Mouse (Mus musculus) forebrain, embryonic 16.5 days (tissue): ENCODE measurements around the gene Gpc5. TPM values are rescaled to one million over a fixed set of nuclear protein-coding genes. Genes with fewer than 3 reads are reported as not detected.
A peak's percentile ranks its signal among the peaks of the same experiment; 100 is the strongest.

Experiments used
- ATAC-seq: fragments of 200-750 bp; cut with Nextera tagmentation; 2 replicates; pipeline ENCODE4 v1.8.0; 2017; ENCODE audit warnings: mild to moderate bottlenecking, moderate library complexity
- H3K27ac ChIP-seq: fragments of 300-500 bp; sonication (generic); 2 replicates; pipeline ENCODE4 v1.5.1; 2014; ENCODE audit warnings: low read length, control low read depth
- H3K27me3 ChIP-seq: fragments of 300-500 bp; sonication (generic); replicated peaks from 2 replicates; pipeline ENCODE4 v1.6.1; 2014; ENCODE audit warnings: low read length; ENCODE audit not compliant: control insufficient read depth, insufficient read depth
- H3K36me3 ChIP-seq: fragments of 300-500 bp; sonication (generic); 2 replicates; pipeline ENCODE4 v1.6.1; 2014; ENCODE audit not compliant: control insufficient read depth, insufficient read depth
- H3K4me1 ChIP-seq: fragments of 300-500 bp; sonication (generic); replicated peaks from 2 replicates; pipeline ENCODE4 v1.6.1; 2014; ENCODE audit warnings: low read length; ENCODE audit not compliant: control insufficient read depth, insufficient read depth
- H3K4me2 ChIP-seq: fragments of 300-500 bp; sonication (generic); 2 replicates; pipeline ENCODE4 v1.6.1; 2014; ENCODE audit warnings: mild to moderate bottlenecking, low read length, control low read depth
- H3K4me3 ChIP-seq: fragments of 300-500 bp; sonication (generic); replicated peaks from 2 replicates; pipeline ENCODE4 v1.5.1; 2014; ENCODE audit warnings: mild to moderate bottlenecking, low read length, control low read depth
- H3K9ac ChIP-seq: fragments of 300-500 bp; sonication (generic); replicated peaks from 2 replicates; pipeline ENCODE4 v1.6.1; 2014; ENCODE audit warnings: low read depth, low read length, control low read depth
- H3K9me3 ChIP-seq: fragments of 300-500 bp; sonication (generic); 2 replicates; pipeline ENCODE4 v1.6.1; 2016; ENCODE audit warnings: low read length; ENCODE audit not compliant: control insufficient read depth
- WGBS: fragments of 180-500 bp; shearing (Covaris S2); extraction: QIAGEN DNeasy Blood & Tissue Kit; methylation state at CpG from one replicate; pipeline ENCODE4 v1.1.7; 2014; 5-methylcytosine and 5-hydroxymethylcytosine counted together
- polyA plus RNA-seq: library from polyadenylated mRNA; unstranded; fragments of >200 nt; fragmentation: Nextera tagmentation; extraction: Ambion mirVana; gene quantifications from 2 replicates; pipeline ENCODE4 v1.2.1, GENCODE M21; 2015

Gpc5 gene
- polyA plus RNA-seq, 1 experiment from 2014 or later: 3.1 TPM

DNA sequence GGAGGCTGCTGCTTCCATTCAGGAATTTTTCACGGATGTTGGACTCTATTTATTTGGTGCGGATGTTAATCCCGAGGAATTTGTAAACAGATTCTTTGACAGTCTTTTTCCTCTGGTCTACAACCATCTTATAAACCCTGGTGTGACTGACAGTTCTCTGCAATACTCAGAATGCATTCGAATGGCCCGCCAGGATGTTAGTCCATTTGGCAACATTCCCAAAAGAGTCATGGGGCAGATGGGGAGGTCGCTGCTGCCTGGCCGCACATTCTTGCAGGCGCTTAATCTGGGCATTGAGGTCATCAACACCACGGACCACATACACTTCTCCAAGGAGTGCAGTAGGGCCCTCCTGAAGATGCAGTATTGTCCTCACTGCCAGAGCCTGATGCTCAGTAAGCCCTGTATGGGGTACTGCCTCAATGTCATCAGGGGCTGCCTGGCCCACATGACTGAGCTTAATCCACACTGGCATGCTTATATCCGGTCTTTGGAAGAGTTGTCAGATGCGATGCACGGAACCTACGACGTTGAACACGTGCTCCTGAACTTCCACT, 277.7 kb downstream of the Gpc5 start:
- no peaks in the 10 kb centered on the region for H3K27me3 ChIP-seq
- ATAC-seq: peak; percentile 38; the same call in 1 of the 2 replicates
- H3K27ac ChIP-seq: no peak overlapping the region
- no peak overlapping the region for H3K4me3 ChIP-seq
- WGBS: 59% methylated on average over 15 of the region's 15 CpGs
- H3K36me3 ChIP-seq: no peaks in the 10 kb centered on the region
- H3K4me1 ChIP-seq: no peaks in the 10 kb centered on the region
- no peak overlapping the region for H3K4me2 ChIP-seq
- no peak overlapping the region for H3K9ac ChIP-seq
- H3K9me3 ChIP-seq: no peaks in the 10 kb centered on the region

DNA sequence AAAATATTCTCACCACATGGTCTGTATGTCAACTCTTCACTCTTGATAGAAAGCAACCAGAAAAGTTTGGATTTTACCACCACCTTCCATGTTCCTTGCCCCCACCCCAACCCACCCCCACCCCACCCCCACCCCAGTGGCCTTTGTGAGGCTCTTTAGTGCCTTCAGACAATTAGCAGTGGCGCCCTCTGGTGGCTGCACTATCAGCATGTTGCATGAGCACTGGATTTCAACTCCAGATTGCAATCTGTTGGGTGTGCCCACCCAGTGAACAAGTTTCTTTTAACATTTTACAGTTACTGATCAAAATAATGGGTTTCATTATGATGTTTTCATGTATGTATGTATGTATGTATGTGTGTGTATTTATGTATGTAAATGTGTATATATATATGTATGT, 279.1 kb downstream of the Gpc5 start:
- Histone ChIP-seq H3K36me3 (no peaks in the 10 kb centered on the region), H3K9ac (no peak overlapping the region), H3K4me2 (no peak overlapping the region), H3K27me3 (no peaks in the 10 kb centered on the region), H3K4me3 (no peak overlapping the region), H3K27ac (no peak overlapping the region), H3K4me1 (no peaks in the 10 kb centered on the region), H3K9me3 (no peaks in the 10 kb centered on the region)
- no peak for ATAC-seq
- WGBS: 14% methylated on average over 1 of the region's 1 CpGs

DNA sequence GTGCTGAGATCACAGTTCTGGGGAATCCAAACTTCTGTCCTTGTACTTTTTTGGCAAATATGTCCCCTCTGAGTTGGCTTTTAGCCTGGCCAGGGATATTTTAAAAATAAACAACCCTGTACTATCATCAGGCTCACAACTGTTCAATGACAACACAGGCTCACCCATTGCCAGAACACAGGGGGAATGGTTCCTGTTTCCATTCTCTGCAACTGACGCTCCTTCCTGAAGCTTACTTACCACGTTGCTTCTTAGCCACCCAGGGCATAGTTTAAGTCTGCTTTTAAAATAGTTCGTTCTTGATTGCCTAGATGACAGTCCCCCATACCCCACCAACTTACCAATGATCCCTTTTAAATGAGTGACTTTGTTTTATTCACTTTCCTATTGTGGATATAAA, 299.8 kb downstream of the Gpc5 start:
- 84% methylated on average over 3 of the region's 3 CpGs for WGBS
- Histone ChIP-seq H3K4me1 (no peaks in the 10 kb centered on the region), H3K9me3 (no peaks in the 10 kb centered on the region), H3K9ac (no peak overlapping the region), H3K27me3 (no peaks in the 10 kb centered on the region), H3K4me2 (no peak overlapping the region), H3K36me3 (no peaks in the 10 kb centered on the region), H3K4me3 (no peak overlapping the region), H3K27ac (no peak overlapping the region)
- no peak for ATAC-seq

DNA sequence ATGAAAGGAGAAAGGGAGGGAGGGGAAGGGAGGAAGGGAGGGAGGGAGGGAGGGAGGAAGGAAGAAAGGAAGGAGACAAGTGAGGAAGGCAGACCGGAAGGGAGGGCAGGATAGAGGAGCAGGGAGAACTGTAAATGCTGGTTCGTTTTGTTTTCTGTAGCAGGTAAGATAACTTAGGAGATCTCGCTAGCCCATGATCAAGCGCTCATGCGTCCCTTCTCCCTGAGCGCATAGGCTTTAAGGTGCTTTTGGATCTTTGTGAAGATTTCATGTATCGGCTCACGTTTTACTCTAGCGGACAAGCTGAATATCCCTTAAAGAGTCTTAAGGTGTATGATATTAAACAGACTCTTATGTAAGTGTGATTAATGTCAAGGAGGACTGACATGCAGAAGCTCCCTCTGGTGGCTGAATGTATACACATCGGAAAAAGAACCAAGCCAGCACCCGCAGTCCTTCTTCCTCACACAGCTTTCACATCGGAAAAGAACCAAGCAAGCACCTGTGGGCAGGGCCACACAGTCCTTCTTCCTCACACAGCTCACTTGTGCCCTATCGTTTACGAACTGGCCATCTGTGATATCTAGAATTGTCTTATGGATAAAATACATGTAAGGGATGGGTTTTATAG, 301.0 kb downstream of the Gpc5 start:
- ATAC-seq: peak; percentile 69
- no peaks in the 10 kb centered on the region for H3K36me3 ChIP-seq
- H3K4me1 ChIP-seq: no peaks in the 10 kb centered on the region
- no peaks in the 10 kb centered on the region for H3K9me3 ChIP-seq
- no peak overlapping the region for H3K9ac ChIP-seq
- no peaks in the 10 kb centered on the region for H3K27me3 ChIP-seq
- no peak overlapping the region for H3K27ac ChIP-seq
- WGBS: 54% methylated on average over 14 of the region's 14 CpGs
- H3K4me3 ChIP-seq: no peak overlapping the region
- H3K4me2 ChIP-seq: no peak overlapping the region

- H3K36me3 ChIP-seq: no peaks in the 10 kb centered on the region
- WGBS: 9% methylated on average over 5 of the region's 5 CpGs
- peak; percentile 70 for ATAC-seq
Measured at GRCm38 (mm10) chr14:115406596-115406995, 314.6 kb downstream of the Gpc5 start.

GRCm38 (mm10) chr14:115407309-115407930, 315.4 kb downstream of the Gpc5 start:
- no peaks in the 10 kb centered on the region for H3K4me1 ChIP-seq
- no peaks in the 10 kb centered on the region for H3K27me3 ChIP-seq
- no peaks in the 10 kb centered on the region for H3K9me3 ChIP-seq
- H3K4me2 ChIP-seq: no peak overlapping the region
- H3K27ac ChIP-seq: no peak overlapping the region
- no peaks in the 10 kb centered on the region for H3K36me3 ChIP-seq
- H3K4me3 ChIP-seq: no peak overlapping the region
- WGBS: 63% methylated on average over 2 of the region's 2 CpGs
- no peak for ATAC-seq
- H3K9ac ChIP-seq: no peak overlapping the region

More at GRCm38 (mm10) chr14:115406596-115406995, 314.6 kb downstream of the Gpc5 start:
- H3K4me2 ChIP-seq: no peak overlapping the region
- no peak overlapping the region for H3K27ac ChIP-seq
- no peaks in the 10 kb centered on the region for H3K9me3 ChIP-seq
- no peaks in the 10 kb centered on the region for H3K27me3 ChIP-seq
- H3K4me1 ChIP-seq: no peaks in the 10 kb centered on the region
- H3K9ac ChIP-seq: no peak overlapping the region
- H3K4me3 ChIP-seq: no peak overlapping the region

DNA sequence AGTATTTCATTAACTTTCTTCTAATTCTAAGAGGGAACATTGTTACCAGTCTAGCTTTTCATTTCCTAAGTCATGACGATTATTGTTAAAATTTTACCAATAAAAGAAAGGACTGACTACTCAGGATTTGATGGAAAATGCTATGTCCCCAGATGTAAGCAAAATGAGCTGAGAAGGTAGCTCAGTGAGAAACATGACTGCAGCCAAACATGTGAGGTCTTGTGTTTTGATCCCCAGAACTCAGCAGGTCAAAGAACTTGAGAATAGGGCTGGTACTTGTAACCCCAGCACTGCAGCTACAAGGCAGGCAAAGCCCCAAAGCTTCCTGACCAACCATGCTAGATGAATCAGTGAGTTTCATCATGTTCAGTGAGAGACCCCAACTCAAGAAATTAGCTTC, 318.9 kb downstream of the Gpc5 start:
- ATAC-seq: no peak

DNA sequence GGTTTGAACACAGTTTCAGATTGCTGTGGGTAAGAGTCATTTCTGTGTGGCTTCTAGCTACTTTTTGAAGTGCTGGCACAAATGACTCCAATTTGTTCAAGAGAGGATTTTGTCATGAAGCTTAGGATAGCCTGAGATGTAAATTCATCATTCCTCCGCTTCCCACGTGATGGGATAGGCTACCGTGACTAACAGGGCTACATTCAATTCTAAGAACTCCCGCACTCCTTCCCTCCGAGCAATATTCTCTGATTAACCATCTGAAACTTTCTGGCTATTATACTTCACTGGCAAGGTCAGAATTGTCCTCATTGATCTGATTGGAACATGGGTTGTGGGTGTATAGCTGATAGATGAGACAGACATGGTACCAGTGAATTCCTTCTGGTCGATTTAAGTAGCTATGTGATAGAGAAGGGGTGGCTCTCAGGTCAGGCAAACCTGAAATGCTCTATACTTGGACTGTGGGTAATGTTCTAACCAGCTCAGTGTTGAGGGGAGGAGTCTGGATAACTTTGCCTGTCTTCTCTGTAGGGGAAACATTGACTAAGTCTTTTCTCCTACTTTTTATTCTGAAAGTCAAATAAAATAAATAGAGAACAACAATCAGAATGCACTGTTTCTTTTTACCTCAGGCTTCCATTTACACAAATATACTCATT, 319.6 kb downstream of the Gpc5 start:
- H3K9me3 ChIP-seq: no peaks in the 10 kb centered on the region
- no peaks in the 10 kb centered on the region for H3K4me1 ChIP-seq
- no peaks in the 10 kb centered on the region for H3K36me3 ChIP-seq
- H3K9ac ChIP-seq: no peak overlapping the region
- H3K27ac ChIP-seq: no peak overlapping the region
- no peaks in the 10 kb centered on the region for H3K27me3 ChIP-seq
- no peak overlapping the region for H3K4me3 ChIP-seq
- no peak for ATAC-seq
- H3K4me2 ChIP-seq: no peak overlapping the region
- WGBS: 73% methylated on average over 6 of the region's 6 CpGs

More for the DNA sequence above, 318.9 kb downstream of the Gpc5 start:
- WGBS: 88% methylated on average over 1 of the region's 1 CpGs
- Histone ChIP-seq H3K9ac (no peak overlapping the region), H3K4me3 (no peak overlapping the region), H3K36me3 (no peaks in the 10 kb centered on the region), H3K27me3 (no peaks in the 10 kb centered on the region), H3K27ac (no peak overlapping the region), H3K9me3 (no peaks in the 10 kb centered on the region), H3K4me2 (no peak overlapping the region), H3K4me1 (no peaks in the 10 kb centered on the region)

DNA sequence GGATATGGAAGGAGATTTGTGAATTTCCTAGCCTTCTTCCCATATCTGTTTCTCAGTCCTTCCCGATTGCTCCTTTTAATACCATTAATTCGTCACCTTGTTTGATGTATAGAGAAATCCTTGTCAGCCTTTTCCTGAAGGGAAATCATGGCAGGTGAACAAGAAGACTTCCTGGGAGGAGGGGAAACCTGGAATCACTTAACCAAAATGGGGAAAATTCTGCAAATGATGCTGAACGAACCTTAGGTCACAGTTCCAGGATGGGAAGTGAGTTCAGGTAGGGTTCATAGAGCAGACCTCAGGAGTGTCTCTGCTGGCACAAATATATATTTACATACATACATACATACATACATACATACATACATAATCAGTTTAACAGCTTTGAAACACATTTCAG, 320.8 kb downstream of the Gpc5 start:
- Histone ChIP-seq H3K27me3 (no peaks in the 10 kb centered on the region), H3K4me1 (no peaks in the 10 kb centered on the region), H3K9ac (no peak overlapping the region), H3K27ac (no peak overlapping the region), H3K36me3 (no peaks in the 10 kb centered on the region), H3K4me3 (no peak overlapping the region), H3K9me3 (no peaks in the 10 kb centered on the region), H3K4me2 (no peak overlapping the region)
- ATAC-seq: no peak
- WGBS: 82% methylated on average over 3 of the region's 3 CpGs
